Mouse (Mus musculus) stomach, postnatal 0 days (tissue): ENCODE data around the gene AW011738.

ENCODE experiments used
- CTCF ChIP-seq: IDR thresholded peaks from 2 replicates; pipeline ENCODE4 v1.5.1; 2016; ENCODE audit warnings: antibody characterized with exemption, low read depth, mild to moderate bottlenecking, moderate library complexity
- EP300 ChIP-seq: optimal IDR thresholded peaks from 2 replicates; pipeline ENCODE3; 2016; ENCODE audit warnings: antibody characterized with exemption

DNA sequence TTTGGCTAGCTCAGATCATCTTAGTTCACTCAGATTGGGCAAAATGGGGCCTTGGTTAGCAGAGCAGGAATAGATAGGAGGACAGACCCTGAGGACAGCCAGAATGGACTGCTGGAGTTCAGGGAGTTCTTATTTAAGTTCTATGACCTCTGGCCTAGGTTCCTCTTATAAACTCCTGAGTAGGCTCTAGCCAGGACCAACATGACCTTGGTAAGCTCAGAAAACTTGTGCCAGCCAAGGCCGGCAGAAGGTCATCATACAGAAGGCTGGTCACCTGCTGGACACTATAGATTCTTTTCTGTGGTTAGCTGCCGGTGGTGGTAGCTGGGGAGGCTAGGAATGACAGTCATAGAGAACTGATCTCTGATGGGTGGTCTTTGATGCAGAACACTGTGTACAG is 13.1 kb downstream of the AW011738 start:
- TF ChIP-seq CTCF, result no peak
- no peak for TF ChIP-seq EP300
